Mouse (Mus musculus): ENCODE results near the gene Mindy3. TPM values are rescaled to one million over a fixed set of nuclear protein-coding genes. Genes with fewer than 3 reads are reported as not detected.

Gene Mindy3
- polyA plus RNA-seq, 1 experiment from 2014 or later = 13.1 TPM

DNA sequence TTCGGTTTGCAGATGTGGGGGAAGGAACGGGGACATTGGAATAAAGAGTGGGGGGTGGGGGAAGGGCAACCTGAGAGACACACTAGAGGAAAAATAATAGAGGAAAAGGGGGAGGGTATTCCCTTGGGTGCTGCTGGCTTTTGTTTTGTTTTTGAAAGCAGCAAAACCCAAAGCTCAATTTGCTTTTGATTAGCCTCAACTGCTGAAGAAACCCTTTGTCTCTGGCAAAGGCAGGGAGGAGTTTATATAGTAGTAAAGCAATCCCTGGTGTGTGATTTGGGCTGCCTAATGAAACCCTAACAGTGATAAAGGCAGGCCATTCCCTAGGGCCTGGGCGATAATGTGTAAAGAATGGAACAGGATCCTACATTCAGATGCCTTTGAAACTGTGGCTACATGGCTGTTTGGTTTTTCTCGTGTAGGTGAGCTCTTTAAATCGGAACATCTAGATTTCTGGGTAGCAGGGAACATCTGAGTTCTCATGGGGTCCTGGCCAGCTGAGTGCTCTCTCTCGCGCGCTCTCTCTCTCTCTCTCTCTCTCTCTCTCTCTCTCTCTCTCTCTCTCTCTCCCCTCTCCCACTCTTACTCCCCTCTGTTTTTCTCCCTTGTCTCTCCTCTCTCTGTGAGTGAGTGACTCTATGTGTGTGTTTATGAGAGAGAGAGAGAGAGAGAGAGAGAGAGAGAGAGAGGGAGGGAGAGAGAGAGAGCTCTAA, 90.8 kb downstream of the Mindy3 start:
- Histone ChIP-seq H3K27ac (ENCODE audit: low read depth) (no peak overlapping the region), H3K27me3 (ENCODE audit: insufficient read depth, low read length) (no peaks in the 10 kb centered on the region), H3K4me2 (ENCODE audit: low read depth, low read length) (0 out of 2 replicates have a peak overlapping the region, but pooled peaks have one; percentile 72), H3K9me3 (ENCODE audit: low read length) (no peaks in the 10 kb centered on the region), H3K4me1 (ENCODE audit: insufficient read depth) (peaks cover 8% of the 10 kb centered on the region; the same call in 1 of the 2 replicates), H3K36me3 (replicated peaks; ENCODE audit: insufficient read depth, low read length) (no peaks in the 10 kb centered on the region), H3K9ac (replicated peaks) (no peak overlapping the region), H3K4me3 (ENCODE audit: low read depth, low read length) (no peak overlapping the region)
- 56% methylated on average over 8 of the region's 8 CpGs for WGBS (ENCODE audit: insufficient replicate concordance)
- ATAC-seq = no peak
- no peak for TF ChIP-seq EP300 (IDR thresholded peaks at IDR 0.05; ENCODE audit: low read depth)
- no peak for TF ChIP-seq CTCF (IDR thresholded peaks at IDR 0.05; ENCODE audit: low read depth)
- no peak for DNase-seq

DNA sequence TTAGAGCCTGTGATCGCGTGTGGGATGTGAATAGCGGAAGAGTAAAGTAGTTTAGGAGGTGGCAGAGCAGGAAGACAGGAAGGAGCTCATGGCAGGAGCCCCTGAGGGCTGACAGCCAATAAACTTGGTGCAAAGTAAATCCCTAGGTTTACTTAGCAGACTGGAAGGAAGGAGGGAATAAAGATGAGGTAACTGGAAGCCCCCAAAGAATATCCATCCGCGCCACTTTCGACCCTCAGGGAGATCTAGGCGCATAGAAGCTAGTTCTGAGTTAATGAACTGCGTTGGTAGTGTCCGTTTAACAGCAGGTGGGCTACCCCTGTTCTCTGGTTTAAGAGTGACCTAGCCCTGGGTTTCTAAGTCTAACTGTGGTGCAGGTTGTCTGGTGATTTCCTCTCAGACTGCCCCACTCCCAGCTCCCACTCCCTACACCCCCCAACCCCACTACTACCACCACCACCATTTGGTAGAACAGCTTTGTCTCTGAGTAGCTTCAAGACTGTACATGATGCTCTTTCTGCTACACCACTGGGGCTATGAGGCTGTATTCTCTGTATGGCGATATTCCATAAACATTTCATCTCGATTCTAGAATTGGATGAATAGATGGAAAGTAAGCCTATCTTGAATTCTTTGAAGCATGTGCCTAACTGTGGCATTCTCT, 91.4 kb downstream of the Mindy3 start:
- Histone ChIP-seq H3K27ac (ENCODE audit: low read depth) (no peak overlapping the region), H3K9ac (replicated peaks) (no peak overlapping the region), H3K4me1 (ENCODE audit: insufficient read depth) (peaks cover 8% of the 10 kb centered on the region; the same call in 1 of the 2 replicates), H3K9me3 (ENCODE audit: low read length) (no peaks in the 10 kb centered on the region), H3K36me3 (replicated peaks; ENCODE audit: insufficient read depth, low read length) (no peaks in the 10 kb centered on the region), H3K27me3 (ENCODE audit: insufficient read depth, low read length) (no peaks in the 10 kb centered on the region), H3K4me3 (ENCODE audit: low read depth, low read length) (peak overlapping the region; percentile 25), H3K4me2 (ENCODE audit: low read depth, low read length) (peak overlapping the region; percentile 72)
- ATAC-seq (no peak), DNase-seq (no peak)
- WGBS (ENCODE audit: insufficient replicate concordance) = 47% methylated on average over 11 of the region's 11 CpGs
- TF ChIP-seq CTCF (IDR thresholded peaks at IDR 0.05; ENCODE audit: low read depth) (no peak), EP300 (IDR thresholded peaks at IDR 0.05; ENCODE audit: low read depth) (no peak)

DNA sequence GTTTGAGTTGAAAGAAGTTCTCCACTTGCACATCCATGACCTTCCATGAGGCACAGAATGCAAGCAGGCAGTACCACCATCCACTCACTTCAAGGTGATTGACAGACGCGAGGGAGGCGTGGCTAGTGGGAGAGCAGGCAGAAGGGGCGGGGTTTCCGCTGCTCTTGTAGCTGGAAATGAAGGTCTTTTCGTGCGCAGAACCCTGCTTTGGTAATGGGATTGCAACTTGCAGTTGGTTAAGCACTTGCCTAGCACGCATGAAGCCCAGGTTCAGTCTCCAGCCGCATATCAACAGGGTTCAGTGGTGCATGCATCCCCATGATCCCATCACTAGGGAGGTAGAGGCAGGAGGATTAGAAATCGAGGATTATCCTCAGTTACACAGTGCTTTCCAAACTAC, 92.1 kb downstream of the Mindy3 start:
- DNase-seq (peak; percentile 65), ATAC-seq (no peak)
- no peak overlapping the region for H3K9ac ChIP-seq (replicated peaks)
- H3K27me3 ChIP-seq (ENCODE audit: insufficient read depth, low read length) = no peaks in the 10 kb centered on the region
- 13% methylated on average over 10 of the region's 10 CpGs for WGBS (ENCODE audit: insufficient replicate concordance)
- peaks cover 8% of the 10 kb centered on the region; the same call in 1 of the 2 replicates for H3K4me1 ChIP-seq (ENCODE audit: insufficient read depth)
- H3K27ac ChIP-seq (ENCODE audit: low read depth) = no peak overlapping the region
- peak overlapping the region; percentile 72 for H3K4me2 ChIP-seq (ENCODE audit: low read depth, low read length)
- peak overlapping the region; percentile 25 for H3K4me3 ChIP-seq (ENCODE audit: low read depth, low read length)
- TF ChIP-seq EP300 (IDR thresholded peaks at IDR 0.05; ENCODE audit: low read depth) (no peak), CTCF (IDR thresholded peaks at IDR 0.05; ENCODE audit: low read depth) (no peak)
- no peaks in the 10 kb centered on the region for H3K36me3 ChIP-seq (replicated peaks; ENCODE audit: insufficient read depth, low read length)
- H3K9me3 ChIP-seq (ENCODE audit: low read length) = no peaks in the 10 kb centered on the region

- Histone ChIP-seq H3K9me3 (ENCODE audit: low read length) (no peaks in the 10 kb centered on the region), H3K27ac (ENCODE audit: low read depth) (no peak overlapping the region)
- WGBS (ENCODE audit: insufficient replicate concordance) = 87% methylated on average over 2 of the region's 2 CpGs
Measured at GRCm38 (mm10) chr2:12325868-12326267, 93.4 kb downstream of the Mindy3 start.

DNA sequence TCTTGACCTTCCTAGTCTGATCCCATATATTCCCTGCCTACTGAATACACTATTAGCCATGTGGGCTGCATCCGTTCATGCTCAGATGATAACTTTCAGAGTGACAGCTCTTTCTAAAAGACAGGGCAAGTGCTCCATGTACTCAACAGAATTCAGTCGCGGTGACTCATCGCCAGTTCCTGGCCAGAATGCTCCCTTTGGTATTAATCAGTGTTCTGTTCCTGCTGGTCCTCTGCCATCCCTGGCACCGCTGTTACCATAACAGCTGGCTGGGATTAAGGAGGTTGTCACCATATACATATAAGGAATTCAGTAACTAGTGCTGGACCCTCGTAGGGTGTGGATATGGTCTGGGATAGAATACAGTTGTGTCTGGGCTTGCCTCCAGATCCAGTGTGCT, 93.9 kb downstream of the Mindy3 start:
- ATAC-seq (no peak), DNase-seq (no peak)
- WGBS (ENCODE audit: insufficient replicate concordance) = 80% methylated on average over 6 of the region's 6 CpGs
- Histone ChIP-seq H3K9ac (replicated peaks) (no peak overlapping the region), H3K4me1 (ENCODE audit: insufficient read depth) (peaks cover 8% of the 10 kb centered on the region; the same call in 1 of the 2 replicates), H3K27ac (ENCODE audit: low read depth) (no peak overlapping the region), H3K9me3 (ENCODE audit: low read length) (no peaks in the 10 kb centered on the region), H3K4me3 (ENCODE audit: low read depth, low read length) (no peak overlapping the region), H3K36me3 (replicated peaks; ENCODE audit: insufficient read depth, low read length) (no peaks in the 10 kb centered on the region), H3K4me2 (ENCODE audit: low read depth, low read length) (no peak overlapping the region), H3K27me3 (ENCODE audit: insufficient read depth, low read length) (no peaks in the 10 kb centered on the region)
- TF ChIP-seq EP300 (IDR thresholded peaks at IDR 0.05; ENCODE audit: low read depth) = no peak
- TF ChIP-seq CTCF (IDR thresholded peaks at IDR 0.05; ENCODE audit: low read depth) = no peak

More at GRCm38 (mm10) chr2:12325868-12326267, 93.4 kb downstream of the Mindy3 start:
- Histone ChIP-seq H3K4me1 (ENCODE audit: insufficient read depth) (peaks cover 8% of the 10 kb centered on the region; the same call in 1 of the 2 replicates), H3K9ac (replicated peaks) (no peak overlapping the region), H3K4me2 (ENCODE audit: low read depth, low read length) (no peak overlapping the region), H3K27me3 (ENCODE audit: insufficient read depth, low read length) (no peaks in the 10 kb centered on the region), H3K36me3 (replicated peaks; ENCODE audit: insufficient read depth, low read length) (no peaks in the 10 kb centered on the region), H3K4me3 (ENCODE audit: low read depth, low read length) (no peak overlapping the region)
- ATAC-seq (no peak), DNase-seq (no peak)
- no peak for TF ChIP-seq CTCF (IDR thresholded peaks at IDR 0.05; ENCODE audit: low read depth)
- TF ChIP-seq EP300 (IDR thresholded peaks at IDR 0.05; ENCODE audit: low read depth) = no peak

DNA sequence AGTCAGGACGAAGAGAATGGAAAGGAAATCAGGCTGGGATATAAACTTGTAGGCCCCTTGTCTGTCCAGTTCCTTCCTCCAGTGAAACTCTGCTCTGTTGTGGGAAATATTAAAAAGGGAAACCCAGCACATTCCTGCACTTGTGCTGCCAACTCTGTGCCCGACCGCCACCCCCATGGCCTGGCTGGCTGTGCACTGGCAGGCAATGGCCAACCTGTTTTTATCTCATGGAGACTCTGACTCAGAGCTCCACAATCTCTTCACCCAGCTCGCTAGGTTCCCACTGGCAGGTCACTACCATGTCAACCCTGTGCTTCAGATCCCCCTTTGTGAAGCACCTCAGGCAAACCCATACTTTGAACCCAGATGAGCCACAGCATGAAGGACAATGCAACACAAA, 98.4 kb downstream of the Mindy3 start:
- no peaks in the 10 kb centered on the region for H3K4me1 ChIP-seq (ENCODE audit: insufficient read depth)
- no peaks in the 10 kb centered on the region for H3K9me3 ChIP-seq (ENCODE audit: low read length)
- H3K4me2 ChIP-seq (ENCODE audit: low read depth, low read length) = no peak overlapping the region
- H3K9ac ChIP-seq (replicated peaks) = no peak overlapping the region
- no peak overlapping the region for H3K27ac ChIP-seq (ENCODE audit: low read depth)
- ATAC-seq = no peak
- no peaks in the 10 kb centered on the region for H3K36me3 ChIP-seq (replicated peaks; ENCODE audit: insufficient read depth, low read length)
- TF ChIP-seq CTCF (IDR thresholded peaks at IDR 0.05; ENCODE audit: low read depth) = no peak
- no peak for TF ChIP-seq EP300 (IDR thresholded peaks at IDR 0.05; ENCODE audit: low read depth)
- H3K27me3 ChIP-seq (ENCODE audit: insufficient read depth, low read length) = no peaks in the 10 kb centered on the region
- no peak overlapping the region for H3K4me3 ChIP-seq (ENCODE audit: low read depth, low read length)
- no peak for DNase-seq
- 71% methylated on average over 4 of the region's 4 CpGs for WGBS (ENCODE audit: insufficient replicate concordance)
